Mouse (Mus musculus) kidney, embryonic 14.5 days (tissue): ENCODE measurements at regions not wholly inside any gene's neighbourhood (a gene's known extent, or its start where the extent isn't known, plus 50 kb on each side); places are given as distances from the start of the nearest gene placed in this dataset.
"Not testable (repeated sequence)": the region's sequence is repeated elsewhere in the genome, so short reads cannot be mapped to it uniquely, and the experiment has no call there.

Experiments used
- ATAC-seq: fragments of 200-750 bp; cut with Nextera tagmentation; 2 replicates; pipeline ENCODE4 v1.8.0; 2017; ENCODE audit warnings: moderate number of reproducible peaks, mild to moderate bottlenecking, moderate TSS enrichment, moderate library complexity; ENCODE audit not compliant: low FRiP score, low TSS enrichment
- H3K27ac ChIP-seq: fragments of 300-500 bp; sonication (generic); 2 replicates; pipeline ENCODE4 v1.5.1; 2014; ENCODE audit warnings: low read depth, mild to moderate bottlenecking, low read length, moderate library complexity, mixed read lengths
- H3K27me3 ChIP-seq: fragments of 300-500 bp; sonication (generic); 2 replicates; pipeline ENCODE4 v1.6.1; 2014; ENCODE audit warnings: mild to moderate bottlenecking, low read length; ENCODE audit not compliant: control insufficient read depth, insufficient read depth
- H3K36me3 ChIP-seq: fragments of 300-500 bp; sonication (generic); 2 replicates; pipeline ENCODE4 v1.6.1; 2014; ENCODE audit warnings: low read length, mixed read lengths; ENCODE audit not compliant: control insufficient read depth, insufficient read depth
- H3K4me1 ChIP-seq: fragments of 300-500 bp; sonication (generic); 2 replicates; pipeline ENCODE4 v1.6.1; 2014; ENCODE audit warnings: low read length, mixed read lengths; ENCODE audit not compliant: control insufficient read depth, insufficient read depth
- H3K4me2 ChIP-seq: fragments of 300-500 bp; sonication (generic); replicated peaks from 2 replicates; pipeline ENCODE4 v1.6.1; 2014; ENCODE audit warnings: low read depth, mild to moderate bottlenecking, low read length
- H3K4me3 ChIP-seq: fragments of 300-500 bp; sonication (generic); 2 replicates; pipeline ENCODE4 v1.5.1; 2014; ENCODE audit warnings: mild to moderate bottlenecking, low read length
- H3K9ac ChIP-seq: fragments of 300-500 bp; sonication (generic); 2 replicates; pipeline ENCODE4 v1.6.1; 2014; ENCODE audit warnings: low read depth, mild to moderate bottlenecking, low read length, moderate library complexity
- H3K9me3 ChIP-seq: fragments of 300-500 bp; sonication (generic); 2 replicates; pipeline ENCODE4 v1.6.1; 2016; ENCODE audit warnings: low read length; ENCODE audit not compliant: control insufficient read depth
- WGBS: fragments of 180-500 bp; shearing (Covaris S2); extraction: QIAGEN DNeasy Blood & Tissue Kit; methylation state at CpG from one replicate; pipeline ENCODE4 v1.1.7; 2014; 5-methylcytosine and 5-hydroxymethylcytosine counted together

- H3K36me3 ChIP-seq: no peaks in the 10 kb centered on the region
- peaks cover 3% of the 10 kb centered on the region; the same call in 1 of the 2 replicates for H3K9me3 ChIP-seq
- 87% methylated on average over 19 of the region's 19 CpGs for WGBS
- no peak overlapping the region for H3K27ac ChIP-seq
- H3K9ac ChIP-seq: no peak overlapping the region
- no peak overlapping the region for H3K4me3 ChIP-seq
- H3K4me2 ChIP-seq: no peak overlapping the region
- no peaks in the 10 kb centered on the region for H3K27me3 ChIP-seq
- H3K4me1 ChIP-seq: no peaks in the 10 kb centered on the region
- ATAC-seq: no peak
Measured at GRCm38 (mm10) chr7:125166881-125167351, 277.6 kb upstream of the Kdm8 start.

- Histone ChIP-seq H3K27me3 (no peaks in the 10 kb centered on the region), H3K9ac (no peak overlapping the region), H3K4me1 (no peaks in the 10 kb centered on the region), H3K4me2 (no peak overlapping the region), H3K4me3 (no peak overlapping the region), H3K27ac (no peak overlapping the region), H3K36me3 (no peaks in the 10 kb centered on the region), H3K9me3 (peaks cover 3% of the 10 kb centered on the region; the same call in 1 of the 2 replicates)
- WGBS: 84% methylated on average over 4 of the region's 4 CpGs
- ATAC-seq: no peak
Measured at GRCm38 (mm10) chr7:125167666-125168065, 276.8 kb upstream of the Kdm8 start.

- no peak overlapping the region for H3K4me3 ChIP-seq
- H3K27ac ChIP-seq: no peak overlapping the region
- no peaks in the 10 kb centered on the region for H3K9me3 ChIP-seq
- no peaks in the 10 kb centered on the region for H3K27me3 ChIP-seq
- no peak overlapping the region for H3K4me2 ChIP-seq
- 66% methylated on average over 3 of the region's 3 CpGs for WGBS
- ATAC-seq: 0 out of 2 replicates have a peak, but pooled peaks have one; percentile 57
- H3K9ac ChIP-seq: no peak overlapping the region
- no peaks in the 10 kb centered on the region for H3K36me3 ChIP-seq
- no peaks in the 10 kb centered on the region for H3K4me1 ChIP-seq
Measured at GRCm38 (mm10) chr7:125181548-125181947, 262.9 kb upstream of the Kdm8 start.

- 76% methylated on average over 4 of the region's 4 CpGs for WGBS
- no peaks in the 10 kb centered on the region for H3K36me3 ChIP-seq
- no peaks in the 10 kb centered on the region for H3K9me3 ChIP-seq
- H3K9ac ChIP-seq: no peak overlapping the region
- H3K4me3 ChIP-seq: no peak overlapping the region
- no peaks in the 10 kb centered on the region for H3K27me3 ChIP-seq
- no peak for ATAC-seq
- H3K27ac ChIP-seq: no peak overlapping the region
- no peaks in the 10 kb centered on the region for H3K4me1 ChIP-seq
- H3K4me2 ChIP-seq: no peak overlapping the region
Measured at GRCm38 (mm10) chr7:125182266-125182665, 262.2 kb upstream of the Kdm8 start.

- H3K4me1 ChIP-seq, H3K4me2 ChIP-seq, H3K9ac ChIP-seq, H3K27me3 ChIP-seq, H3K9me3 ChIP-seq, H3K36me3 ChIP-seq, H3K4me3 ChIP-seq, ATAC-seq, H3K27ac ChIP-seq: not testable (repeated sequence)
- WGBS: 62% methylated on average over 4 of the region's 4 CpGs
Measured at GRCm38 (mm10) chr7:125183011-125183410, 261.5 kb upstream of the Kdm8 start.

GRCm38 (mm10) chr7:125185037-125185679, 259.3 kb upstream of the Kdm8 start:
- H3K4me2 ChIP-seq: no peak overlapping the region
- H3K9me3 ChIP-seq: no peaks in the 10 kb centered on the region
- 74% methylated on average over 13 of the region's 13 CpGs for WGBS
- no peaks in the 10 kb centered on the region for H3K27me3 ChIP-seq
- no peak overlapping the region for H3K9ac ChIP-seq
- no peak for ATAC-seq
- H3K4me3 ChIP-seq: no peak overlapping the region
- H3K27ac ChIP-seq: no peak overlapping the region
- H3K4me1 ChIP-seq: no peaks in the 10 kb centered on the region
- H3K36me3 ChIP-seq: no peaks in the 10 kb centered on the region

- no peak overlapping the region for H3K27ac ChIP-seq
- H3K9me3 ChIP-seq: no peaks in the 10 kb centered on the region
- no peaks in the 10 kb centered on the region for H3K36me3 ChIP-seq
- no peak overlapping the region for H3K4me2 ChIP-seq
- no peaks in the 10 kb centered on the region for H3K4me1 ChIP-seq
- no peak for ATAC-seq
- H3K27me3 ChIP-seq: no peaks in the 10 kb centered on the region
- no peak overlapping the region for H3K4me3 ChIP-seq
- H3K9ac ChIP-seq: no peak overlapping the region
- WGBS: 93% methylated on average over 10 of the region's 10 CpGs
Measured at GRCm38 (mm10) chr7:125187011-125187740, 257.3 kb upstream of the Kdm8 start.

- Histone ChIP-seq H3K4me3 (no peak overlapping the region), H3K27me3 (no peaks in the 10 kb centered on the region), H3K27ac (no peak overlapping the region), H3K4me1 (no peaks in the 10 kb centered on the region), H3K36me3 (no peaks in the 10 kb centered on the region), H3K9ac (no peak overlapping the region), H3K9me3 (no peaks in the 10 kb centered on the region), H3K4me2 (no peak overlapping the region)
- WGBS: 69% methylated on average over 5 of the region's 5 CpGs
- ATAC-seq: no peak
Measured at GRCm38 (mm10) chr7:125188986-125189385, 255.5 kb upstream of the Kdm8 start.

GRCm38 (mm10) chr7:125190067-125190466, 254.4 kb upstream of the Kdm8 start:
- ATAC-seq: no peak

More at GRCm38 (mm10) chr7:125190067-125190466, 254.4 kb upstream of the Kdm8 start:
- H3K27ac ChIP-seq: no peak overlapping the region
- no peak overlapping the region for H3K4me2 ChIP-seq
- H3K4me1 ChIP-seq: no peaks in the 10 kb centered on the region
- H3K36me3 ChIP-seq: no peaks in the 10 kb centered on the region
- no peak overlapping the region for H3K9ac ChIP-seq
- H3K4me3 ChIP-seq: no peak overlapping the region
- H3K9me3 ChIP-seq: no peaks in the 10 kb centered on the region
- 80% methylated on average over 6 of the region's 6 CpGs for WGBS
- H3K27me3 ChIP-seq: no peaks in the 10 kb centered on the region
